Mouse (Mus musculus) mouse trophoblast stem cell (cell line): Measurements from ENCODE around the gene Faim2.

Experiments
- in situ Hi-C, 2 experiments: fragments of 300-500 bp; cut with MseI, MboI; formaldehyde crosslinking; loops; 2 replicates in 1 of 2; 3 replicates in 1 of 2; pipeline ENCODE4 v1.15.1; 2025

The Faim2 gene

GRCm38 (mm10) chr15:99527629-99528353 lies at the start of gene Faim2:
Gene Faim2 (minus strand): TSS chr15:99528165.
- in situ Hi-C loops = no loop called here

- in situ Hi-C loops = no loop called here
Observed at GRCm38 (mm10) chr15:99569123-99569522, 41.2 kb upstream of the Faim2 start.

- in situ Hi-C loops = no loop called here
Observed at GRCm38 (mm10) chr15:99568682-99569081, 40.7 kb upstream of the Faim2 start.

- in situ Hi-C loops = no loop called here
Observed at GRCm38 (mm10) chr15:99567371-99567770, 39.4 kb upstream of the Faim2 start.

- in situ Hi-C loops = no loop called here
Observed at GRCm38 (mm10) chr15:99560246-99560645, 32.3 kb upstream of the Faim2 start.

- in situ Hi-C loops = no loop called here
Observed at GRCm38 (mm10) chr15:99558947-99559346, 31.0 kb upstream of the Faim2 start.

- in situ Hi-C loops = no loop called here
Observed at GRCm38 (mm10) chr15:99553767-99554166, 25.8 kb upstream of the Faim2 start.

- in situ Hi-C loops = no loop called here
Observed at GRCm38 (mm10) chr15:99549901-99550300, 21.9 kb upstream of the Faim2 start.

GRCm38 (mm10) chr15:99547732-99548131 lies 19.8 kb upstream of the Faim2 start:
- in situ Hi-C loops = no loop called here

GRCm38 (mm10) chr15:99546596-99546995 lies 18.6 kb upstream of the Faim2 start:
- in situ Hi-C loops = no loop called here

GRCm38 (mm10) chr15:99544047-99544446 lies 16.1 kb upstream of the Faim2 start:
- in situ Hi-C loops = no loop called here

- in situ Hi-C loops = no loop called here
Observed at GRCm38 (mm10) chr15:99539891-99540290, 11.9 kb upstream of the Faim2 start.

- in situ Hi-C loops = no loop called here
Observed at GRCm38 (mm10) chr15:99536889-99537862, 9.2 kb upstream of the Faim2 start.

- in situ Hi-C loops = no loop called here
Observed at GRCm38 (mm10) chr15:99532023-99532422, 4.1 kb upstream of the Faim2 start.

GRCm38 (mm10) chr15:99531146-99531545 lies 3.2 kb upstream of the Faim2 start:
- in situ Hi-C loops = no loop called here

- in situ Hi-C loops = no loop called here
Observed at GRCm38 (mm10) chr15:99526681-99527080, 1.3 kb downstream of the Faim2 start.

GRCm38 (mm10) chr15:99520306-99520705 lies 7.7 kb downstream of the Faim2 start:
- in situ Hi-C loops = no loop called here

- in situ Hi-C loops = no loop called here
Observed at GRCm38 (mm10) chr15:99519626-99520025, 8.3 kb downstream of the Faim2 start.

- in situ Hi-C loops = no loop called here
Observed at GRCm38 (mm10) chr15:99517715-99518114, 10.2 kb downstream of the Faim2 start.

GRCm38 (mm10) chr15:99516715-99517114 lies 11.2 kb downstream of the Faim2 start:
- in situ Hi-C loops = no loop called here

- in situ Hi-C loops = no loop called here
Observed at GRCm38 (mm10) chr15:99511797-99512525, 16.0 kb downstream of the Faim2 start.

GRCm38 (mm10) chr15:99510621-99511020 lies 17.3 kb downstream of the Faim2 start:
- in situ Hi-C loops = no loop called here
